Mouse (Mus musculus) stomach, postnatal 0 days (tissue): Measurements from ENCODE around the gene Tsc1.

Experiments used
- CTCF ChIP-seq: IDR thresholded peaks from 2 replicates; pipeline ENCODE4 v1.5.1; 2016; ENCODE audit warnings: antibody characterized with exemption, low read depth, mild to moderate bottlenecking, moderate library complexity
- EP300 ChIP-seq: optimal IDR thresholded peaks from 2 replicates; pipeline ENCODE3; 2016; ENCODE audit warnings: antibody characterized with exemption

DNA sequence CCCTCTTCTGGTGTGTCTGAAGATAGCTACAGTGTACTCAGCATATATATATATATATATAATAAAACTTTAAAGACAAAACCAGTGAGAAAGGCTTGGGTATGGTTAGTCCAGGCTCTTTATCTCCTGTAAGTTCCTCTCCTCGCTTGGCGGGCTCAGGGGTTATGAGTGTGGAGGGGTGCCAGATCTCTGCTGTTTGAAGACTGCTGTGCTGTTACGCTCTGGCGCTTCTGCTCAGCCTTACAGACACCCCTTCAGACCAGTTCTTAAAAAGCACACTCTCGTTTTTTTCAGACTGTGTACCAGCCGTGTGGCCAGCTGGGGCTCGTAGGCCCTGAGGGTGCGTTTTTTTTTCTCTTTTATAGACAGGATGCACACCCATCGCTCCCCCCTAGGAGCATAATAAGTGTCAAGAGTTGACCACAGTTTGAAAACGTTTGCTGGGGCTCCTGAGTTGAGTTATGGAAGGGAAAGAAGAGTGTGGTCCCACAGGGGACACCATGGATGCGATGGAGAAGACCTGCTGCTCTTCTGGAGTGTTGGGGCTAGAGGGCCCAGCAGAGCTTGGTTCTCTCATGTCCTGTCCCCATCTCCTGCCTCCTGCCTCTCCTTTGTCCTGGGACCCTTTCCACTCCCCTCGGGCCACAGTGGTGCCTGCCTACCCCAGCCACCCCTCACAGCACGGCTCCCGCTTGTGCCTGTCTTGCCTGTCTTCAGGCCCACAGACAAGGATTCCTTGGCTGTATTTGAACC, 35.1 kb upstream of the Tsc1 start:
- TF ChIP-seq CTCF (no peak), EP300 (no peak)
